Mouse (Mus musculus) cerebral cortex, adult 2 months (tissue): ENCODE measurements around the gene Med15.

Experiments
- WGBS: fragments of 180-500 bp; shearing (Covaris S2); methylation state at CpG from one replicate; pipeline ENCODE4 v1.1.7; 2018; 5-methylcytosine and 5-hydroxymethylcytosine counted together

Gene Med15

DNA sequence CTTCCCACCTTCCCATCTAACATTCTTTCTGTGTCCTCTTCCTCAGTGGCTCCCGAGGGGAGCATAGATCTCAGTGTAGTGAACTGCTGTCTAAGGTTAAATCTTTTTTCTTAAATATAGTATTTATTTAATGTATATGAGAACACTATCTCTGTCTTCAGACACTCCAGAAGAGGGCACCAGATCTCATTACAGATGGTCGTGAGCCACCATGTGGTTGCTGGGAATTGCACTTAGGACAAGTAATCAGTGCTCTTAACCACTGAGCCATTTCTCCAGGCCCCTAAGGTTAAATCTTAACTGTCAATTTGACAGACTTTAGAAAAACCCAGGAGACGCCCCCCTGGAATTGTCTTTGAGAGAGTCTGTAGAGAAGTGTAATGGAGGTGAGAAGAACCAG is 670 bp downstream of the Med15 start:
- WGBS = 43% methylated on average over 3 of the region's 3 CpGs

DNA sequence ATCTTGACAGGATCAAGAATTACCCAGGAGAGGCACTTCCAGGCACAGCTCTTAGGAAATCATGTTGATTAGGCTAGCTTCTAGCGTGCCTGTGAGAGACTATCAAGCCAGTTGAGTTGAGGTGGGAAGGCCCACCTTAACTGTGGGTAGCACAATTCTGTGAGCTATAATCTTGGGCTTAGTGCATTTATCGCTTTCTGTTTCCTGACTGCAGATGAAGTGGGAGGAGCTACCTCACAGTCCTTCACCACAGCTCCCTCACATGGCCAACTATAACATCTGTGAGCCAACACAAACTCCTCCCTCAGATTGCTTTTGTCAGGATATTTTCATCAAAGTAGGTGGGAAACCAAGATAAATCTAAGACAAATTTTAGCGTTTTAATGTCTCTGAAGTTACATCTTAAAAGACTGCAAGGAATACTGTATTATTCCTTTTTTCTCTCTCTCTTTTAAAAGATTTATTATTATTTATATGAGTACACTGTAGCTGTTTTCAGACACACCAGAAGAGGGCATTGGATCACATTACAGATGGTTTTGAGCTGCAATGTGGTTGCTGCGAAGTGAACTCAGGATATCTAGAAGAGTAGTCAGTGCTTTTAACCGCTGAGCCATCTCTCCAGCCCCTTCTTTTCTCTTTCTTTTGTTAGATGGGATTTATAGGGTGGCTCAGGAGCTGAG is 5.4 kb downstream of the Med15 start:
- WGBS = 22% methylated on average over 5 of the region's 5 CpGs

GRCm38 (mm10) chr16:17724448-17724847 is 8.2 kb downstream of the Med15 start:
- WGBS = 93% methylated on average over 3 of the region's 3 CpGs

DNA sequence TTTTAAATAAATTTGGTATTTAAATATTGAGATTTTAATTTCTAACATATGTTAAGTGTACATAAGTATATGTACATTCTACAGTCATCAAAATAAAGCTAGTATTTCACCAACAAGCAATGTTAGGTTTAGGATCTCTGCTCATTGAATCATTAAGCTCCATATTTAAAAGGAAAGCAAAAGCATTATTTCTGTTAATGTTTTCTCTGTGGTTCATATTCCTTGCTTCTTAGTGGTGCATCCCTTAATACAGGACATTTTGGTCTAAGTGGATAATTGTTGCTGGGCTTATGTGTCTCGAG is 9.4 kb downstream of the Med15 start:
- WGBS = 82% methylated on average over 1 of the region's 1 CpGs

- WGBS = 2% methylated on average over 44 of the region's 44 CpGs
These were observed 10.0 kb downstream of the Med15 start for GRCm38 (mm10) chr16:17722461-17723324.

DNA sequence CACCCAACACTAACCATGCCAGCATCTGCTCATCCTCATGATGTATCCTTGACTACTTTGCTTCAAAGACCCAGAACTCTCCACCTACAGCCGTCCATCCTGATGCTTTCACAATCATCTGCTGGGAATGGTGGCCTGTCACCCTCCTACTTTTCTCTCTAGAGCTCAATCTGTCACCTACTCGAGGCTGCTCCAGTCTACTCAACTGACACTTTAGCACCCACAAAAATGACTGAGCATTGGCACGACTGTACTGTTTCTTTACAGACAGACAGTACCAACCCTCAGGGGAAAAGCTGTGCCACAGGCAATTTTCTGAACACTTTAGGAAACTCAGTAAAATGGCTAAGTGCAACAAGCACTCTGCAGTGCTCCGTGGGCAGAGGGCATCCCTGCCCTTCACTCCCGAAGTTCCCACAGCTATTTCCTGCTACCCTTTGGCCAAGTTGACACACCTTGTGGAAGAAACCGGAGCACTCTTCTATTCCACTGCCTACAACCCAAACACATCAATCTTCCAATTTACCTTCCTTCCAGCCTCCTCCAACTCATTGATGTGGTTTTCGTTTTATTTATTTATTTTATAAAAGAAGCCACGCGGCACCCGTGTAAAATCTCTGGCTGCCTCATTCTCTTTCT is 10.8 kb downstream of the Med15 start:
- WGBS = 1% methylated on average over 10 of the region's 10 CpGs

DNA sequence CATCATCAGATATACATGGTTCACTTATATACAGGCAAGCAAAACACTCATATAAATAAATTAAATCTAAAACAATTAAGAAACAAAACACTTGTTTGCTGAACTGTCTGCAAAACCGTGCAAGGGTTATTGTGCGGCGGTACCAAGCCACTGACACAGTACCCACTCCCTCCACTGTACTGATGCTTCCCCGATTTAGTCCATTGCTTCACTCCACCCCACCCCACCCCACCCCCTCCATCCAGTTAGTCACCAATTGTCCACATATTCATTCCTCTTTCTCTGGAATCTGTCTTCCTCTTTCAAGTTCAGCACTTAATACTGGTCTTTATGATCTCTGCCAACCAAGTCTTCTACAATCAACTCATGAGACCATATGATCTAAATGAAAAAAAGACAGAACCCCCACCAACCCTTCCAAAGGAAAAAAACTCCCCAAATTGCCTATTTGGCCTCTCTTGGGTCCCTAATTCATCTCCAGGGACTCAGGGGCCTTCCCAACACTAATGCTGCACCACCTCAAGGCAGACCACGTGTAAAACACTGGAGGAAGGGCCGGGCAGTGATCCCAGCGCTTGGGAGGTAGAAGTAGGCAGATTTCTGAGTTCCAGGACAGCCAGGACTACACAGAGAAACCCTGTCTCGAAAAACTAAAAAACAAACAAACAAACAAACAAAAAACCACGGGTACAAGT is 11.4 kb downstream of the Med15 start:
- WGBS = 33% methylated on average over 9 of the region's 9 CpGs

- WGBS = 68% methylated on average over 1 of the region's 1 CpGs
These were observed 14.9 kb downstream of the Med15 start for GRCm38 (mm10) chr16:17717791-17718190.

GRCm38 (mm10) chr16:17707541-17707940 is 25.1 kb downstream of the Med15 start:
- 86% methylated on average over 1 of the region's 1 CpGs for WGBS

DNA sequence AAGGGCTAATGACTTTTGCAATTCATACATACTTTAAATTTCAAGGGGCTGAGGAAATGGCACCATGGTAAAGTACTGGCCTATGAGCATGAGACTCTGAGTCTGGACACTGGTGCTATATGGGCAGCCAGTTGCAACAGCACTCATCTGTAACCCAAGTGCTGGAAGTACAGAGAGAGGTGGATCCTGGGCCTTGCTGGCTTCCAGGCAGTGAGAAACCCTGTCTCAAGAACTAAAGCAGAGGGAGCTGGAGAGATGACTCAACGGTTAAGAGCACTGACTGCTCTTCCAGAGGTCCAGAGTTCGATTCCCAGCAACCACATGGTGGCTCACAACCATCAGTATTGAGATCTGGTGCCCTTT is 31.7 kb downstream of the Med15 start:
- 88% methylated on average over 2 of the region's 2 CpGs for WGBS

GRCm38 (mm10) chr16:17700386-17701042 is 32.2 kb downstream of the Med15 start:
- WGBS = 76% methylated on average over 3 of the region's 3 CpGs

- WGBS = 83% methylated on average over 3 of the region's 3 CpGs
These were observed 37.8 kb downstream of the Med15 start for GRCm38 (mm10) chr16:17694860-17695259.

- WGBS = 82% methylated on average over 5 of the region's 5 CpGs
These were observed 76.3 kb downstream of the Med15 start for GRCm38 (mm10) chr16:17656212-17656871.

DNA sequence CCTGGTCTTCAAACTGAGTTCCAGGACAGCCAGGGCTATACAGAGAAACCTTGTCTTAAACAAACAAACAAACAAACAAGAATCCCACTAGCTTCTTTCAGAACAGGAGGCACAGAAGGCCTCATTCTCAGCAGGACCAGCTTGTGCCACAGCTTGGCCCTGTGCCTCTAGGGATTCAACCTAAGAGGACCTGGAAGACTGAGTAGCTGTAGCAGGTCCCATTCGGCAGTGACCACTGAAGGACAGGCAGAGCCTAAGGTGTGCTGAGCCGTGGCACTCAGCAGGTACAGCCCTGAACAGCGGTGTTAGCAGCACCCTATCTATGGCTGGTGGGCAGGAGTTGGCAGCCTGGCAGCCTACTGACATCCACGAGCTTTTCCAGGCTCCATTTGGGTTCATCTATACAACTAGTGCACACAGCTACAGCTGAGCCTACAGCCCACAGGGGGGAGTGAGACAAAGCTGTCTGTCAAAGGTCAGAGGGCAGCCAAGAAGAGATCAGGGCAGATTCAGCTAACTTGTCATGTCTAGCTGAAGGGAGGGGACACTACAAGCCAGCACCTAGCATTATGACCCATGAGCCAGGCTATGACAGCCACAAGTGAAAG is 78.4 kb downstream of the Med15 start:
- WGBS = 73% methylated on average over 4 of the region's 4 CpGs

GRCm38 (mm10) chr16:17653601-17654000 is 79.1 kb downstream of the Med15 start:
- WGBS = 89% methylated on average over 5 of the region's 5 CpGs

GRCm38 (mm10) chr16:17652607-17653006 is 80.1 kb downstream of the Med15 start:
- 79% methylated on average over 4 of the region's 4 CpGs for WGBS

DNA sequence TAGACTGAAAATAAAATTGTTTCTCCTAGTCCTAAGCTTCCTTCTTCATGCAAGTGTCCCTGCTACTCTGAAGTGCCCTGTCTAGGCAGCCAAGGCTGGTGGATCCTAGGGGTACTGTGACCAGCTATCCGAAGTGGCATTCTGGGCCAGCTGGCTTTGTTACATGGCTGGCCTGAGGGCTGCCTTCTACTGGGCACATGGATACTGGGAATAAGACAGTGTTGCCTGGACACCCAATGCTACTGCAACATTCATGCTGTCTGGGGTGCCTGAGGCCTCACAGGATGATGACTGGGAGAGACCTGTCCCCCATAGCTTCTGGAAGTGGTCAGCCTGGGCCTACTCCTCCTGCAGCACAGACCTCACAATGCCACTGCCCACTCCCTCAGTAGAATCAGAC is 82.0 kb downstream of the Med15 start:
- 69% methylated on average over 1 of the region's 1 CpGs for WGBS

DNA sequence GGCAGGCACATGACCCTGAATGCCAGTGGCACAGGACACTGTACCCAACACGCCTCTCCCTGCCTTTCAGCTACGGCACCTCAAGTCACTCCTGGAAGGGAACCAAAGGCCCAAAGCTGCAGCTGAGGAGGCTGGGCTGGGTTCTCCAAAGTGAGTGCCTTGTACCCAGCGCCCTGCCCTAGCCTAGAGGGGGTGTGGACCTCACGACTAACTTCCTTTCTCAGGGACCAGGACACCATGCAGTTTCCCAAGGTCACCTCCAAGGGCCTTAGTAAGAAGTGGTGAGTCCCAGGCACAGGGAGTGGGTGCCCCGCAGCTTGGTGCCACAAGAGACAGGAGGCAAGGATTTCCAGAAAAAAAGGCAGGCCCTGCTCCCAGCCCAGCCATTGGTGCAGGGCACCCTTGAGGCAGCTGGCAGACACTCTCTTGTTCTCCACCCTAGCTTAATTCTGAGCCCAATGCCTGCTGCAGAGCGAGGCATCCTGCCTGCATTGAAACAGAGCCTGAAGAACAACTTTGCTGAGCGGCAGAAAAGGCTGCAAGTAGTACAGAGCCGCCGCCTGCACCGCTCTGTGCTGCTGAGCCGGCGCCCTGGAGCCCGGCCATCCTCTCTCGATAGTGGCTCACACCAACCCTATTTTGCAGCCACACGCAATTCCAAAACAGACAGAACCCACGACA is 82.6 kb downstream of the Med15 start:
- WGBS = 39% methylated on average over 16 of the region's 16 CpGs

- 79% methylated on average over 10 of the region's 10 CpGs for WGBS
These were observed 84.9 kb downstream of the Med15 start for GRCm38 (mm10) chr16:17647566-17648340.
